Mouse (Mus musculus) embryonic facial prominence, embryonic 15.5 days (tissue): ENCODE measurements at regions not wholly inside any gene's neighbourhood (a gene's known extent, or its start where the extent isn't known, plus 50 kb on each side); places are given as distances from the start of the nearest gene placed in this dataset.
A peak's percentile ranks its signal among the peaks of the same experiment; 100 is the strongest.

Source experiments
- ATAC-seq: fragments of 200-750 bp; cut with Nextera tagmentation; 2 replicates; pipeline ENCODE4 v1.8.0; 2017; ENCODE audit warnings: low read depth, moderate TSS enrichment; ENCODE audit not compliant: insufficient number of reproducible peaks, low FRiP score, low TSS enrichment
- H3K27ac ChIP-seq: fragments of 300-500 bp; sonication (generic); replicated peaks from 2 replicates; pipeline ENCODE4 v1.5.1; 2015; ENCODE audit warnings: mild to moderate bottlenecking, inconsistent platforms
- H3K27me3 ChIP-seq: fragments of 300-500 bp; sonication (generic); 2 replicates; pipeline ENCODE4 v1.6.1; 2015; ENCODE audit warnings: inconsistent platforms
- H3K36me3 ChIP-seq: fragments of 300-500 bp; sonication (generic); 2 replicates; pipeline ENCODE4 v1.6.1; 2015; ENCODE audit warnings: mild to moderate bottlenecking, inconsistent platforms
- H3K4me1 ChIP-seq: fragments of 300-500 bp; sonication (generic); 2 replicates; pipeline ENCODE4 v1.6.1; 2015; ENCODE audit warnings: inconsistent platforms
- H3K4me2 ChIP-seq: fragments of 300-500 bp; sonication (generic); replicated peaks from 2 replicates; pipeline ENCODE4 v1.6.1; 2015; ENCODE audit warnings: mild to moderate bottlenecking, inconsistent platforms
- H3K4me3 ChIP-seq: fragments of 300-500 bp; sonication (generic); replicated peaks from 2 replicates; pipeline ENCODE4 v1.5.1; 2015; ENCODE audit warnings: mild to moderate bottlenecking, inconsistent platforms
- H3K9ac ChIP-seq: fragments of 300-500 bp; sonication (generic); 2 replicates; pipeline ENCODE4 v1.6.1; 2015; ENCODE audit warnings: inconsistent platforms
- H3K9me3 ChIP-seq: fragments of 300-500 bp; sonication (generic); replicated peaks from 2 replicates; pipeline ENCODE4 v1.6.1; 2016; ENCODE audit warnings: inconsistent platforms
- WGBS: fragments of 180-500 bp; shearing (Covaris S2); methylation state at CpG from one replicate; pipeline ENCODE4 v1.1.7; 2015; 5-methylcytosine and 5-hydroxymethylcytosine counted together

- WGBS, result 53% methylated on average over 8 of the region's 8 CpGs
- ATAC-seq, result no peak
- H3K27me3 ChIP-seq, result no peaks in the 10 kb centered on the region
These were observed 309.9 kb downstream of the En1 start for GRCm38 (mm10) chr1:120911962-120912670.

GRCm38 (mm10) chr1:120921540-120921939 lies 319.3 kb downstream of the En1 start:
- Histone ChIP-seq H3K4me1 (no peaks in the 10 kb centered on the region), H3K9ac (no peak overlapping the region), H3K36me3 (no peaks in the 10 kb centered on the region), H3K9me3 (no peaks in the 10 kb centered on the region), H3K4me2 (no peak overlapping the region), H3K27me3 (no peaks in the 10 kb centered on the region), H3K27ac (no peak overlapping the region), H3K4me3 (no peak overlapping the region)
- WGBS, result 81% methylated on average over 3 of the region's 3 CpGs
- no peak for ATAC-seq

More at GRCm38 (mm10) chr1:120911962-120912670, 309.9 kb downstream of the En1 start:
- no peaks in the 10 kb centered on the region for H3K36me3 ChIP-seq
- H3K4me3 ChIP-seq, result no peak overlapping the region
- no peaks in the 10 kb centered on the region for H3K4me1 ChIP-seq
- H3K9me3 ChIP-seq, result no peaks in the 10 kb centered on the region
- no peak overlapping the region for H3K4me2 ChIP-seq
- no peak overlapping the region for H3K9ac ChIP-seq
- no peak overlapping the region for H3K27ac ChIP-seq

- no peaks in the 10 kb centered on the region for H3K27me3 ChIP-seq
- no peak for ATAC-seq
- no peaks in the 10 kb centered on the region for H3K36me3 ChIP-seq
- H3K4me1 ChIP-seq, result no peaks in the 10 kb centered on the region
- WGBS, result 72% methylated on average over 3 of the region's 3 CpGs
- H3K4me2 ChIP-seq, result no peak overlapping the region
- H3K9ac ChIP-seq, result no peak overlapping the region
- no peak overlapping the region for H3K4me3 ChIP-seq
- H3K27ac ChIP-seq, result no peak overlapping the region
- no peaks in the 10 kb centered on the region for H3K9me3 ChIP-seq
These were observed 323.1 kb downstream of the En1 start for GRCm38 (mm10) chr1:120925271-120925670.

- 71% methylated on average over 7 of the region's 7 CpGs for WGBS
These were observed 327.9 kb downstream of the En1 start for GRCm38 (mm10) chr1:120930141-120930540.

GRCm38 (mm10) chr1:120935321-120935720 lies 333.1 kb downstream of the En1 start:
- no peak overlapping the region for H3K4me2 ChIP-seq
- no peak overlapping the region for H3K4me3 ChIP-seq
- no peaks in the 10 kb centered on the region for H3K9me3 ChIP-seq
- no peaks in the 10 kb centered on the region for H3K36me3 ChIP-seq
- H3K27ac ChIP-seq, result no peak overlapping the region
- no peak for ATAC-seq
- H3K27me3 ChIP-seq, result no peaks in the 10 kb centered on the region
- H3K9ac ChIP-seq, result no peak overlapping the region
- no peaks in the 10 kb centered on the region for H3K4me1 ChIP-seq
- WGBS, result 72% methylated on average over 3 of the region's 3 CpGs

More at GRCm38 (mm10) chr1:120930141-120930540, 327.9 kb downstream of the En1 start:
- ATAC-seq, result no peak
- Histone ChIP-seq H3K27ac (no peak overlapping the region), H3K4me3 (no peak overlapping the region), H3K27me3 (no peaks in the 10 kb centered on the region), H3K9ac (no peak overlapping the region), H3K4me2 (no peak overlapping the region), H3K4me1 (no peaks in the 10 kb centered on the region), H3K9me3 (no peaks in the 10 kb centered on the region), H3K36me3 (no peaks in the 10 kb centered on the region)

- H3K4me2 ChIP-seq, result no peak overlapping the region
- H3K4me3 ChIP-seq, result no peak overlapping the region
- ATAC-seq, result no peak
- H3K9ac ChIP-seq, result no peak overlapping the region
- H3K9me3 ChIP-seq, result no peaks in the 10 kb centered on the region
- H3K27me3 ChIP-seq, result no peaks in the 10 kb centered on the region
- no peaks in the 10 kb centered on the region for H3K4me1 ChIP-seq
- WGBS, result 75% methylated on average over 4 of the region's 4 CpGs
- H3K36me3 ChIP-seq, result no peaks in the 10 kb centered on the region
- H3K27ac ChIP-seq, result no peak overlapping the region
These were observed 341.5 kb downstream of the En1 start for GRCm38 (mm10) chr1:120943711-120944110.

- Histone ChIP-seq H3K27me3 (no peaks in the 10 kb centered on the region), H3K9ac (no peak overlapping the region), H3K27ac (no peak overlapping the region), H3K4me1 (no peaks in the 10 kb centered on the region), H3K4me2 (no peak overlapping the region), H3K36me3 (no peaks in the 10 kb centered on the region), H3K4me3 (no peak overlapping the region), H3K9me3 (no peaks in the 10 kb centered on the region)
- no peak for ATAC-seq
- 84% methylated on average over 4 of the region's 4 CpGs for WGBS
These were observed 344.1 kb downstream of the En1 start for GRCm38 (mm10) chr1:120946349-120946748.

- Histone ChIP-seq H3K36me3 (no peaks in the 10 kb centered on the region), H3K9ac (no peak overlapping the region), H3K27ac (no peak overlapping the region), H3K9me3 (no peaks in the 10 kb centered on the region), H3K4me2 (no peak overlapping the region), H3K4me3 (no peak overlapping the region), H3K27me3 (peaks cover 15% of the 10 kb centered on the region; the same call in 1 of the 2 replicates), H3K4me1 (peaks cover 6% of the 10 kb centered on the region; the same call in 1 of the 2 replicates)
- ATAC-seq, result no peak
- 76% methylated on average over 1 of the region's 1 CpGs for WGBS
These were observed 359.0 kb downstream of the En1 start for GRCm38 (mm10) chr1:120961235-120961634.

GRCm38 (mm10) chr1:120961984-120962383 lies 359.8 kb downstream of the En1 start:
- Histone ChIP-seq H3K4me1 (peaks cover 6% of the 10 kb centered on the region; the same call in 1 of the 2 replicates), H3K36me3 (no peaks in the 10 kb centered on the region), H3K9me3 (no peaks in the 10 kb centered on the region), H3K9ac (no peak overlapping the region), H3K4me3 (no peak overlapping the region), H3K4me2 (no peak overlapping the region), H3K27ac (no peak overlapping the region), H3K27me3 (peaks cover 15% of the 10 kb centered on the region; the same call in 1 of the 2 replicates)
- WGBS, result 21% methylated on average over 8 of the region's 8 CpGs
- ATAC-seq, result no peak

- H3K9ac ChIP-seq, result no peak overlapping the region
- peaks cover 6% of the 10 kb centered on the region; the same call in 1 of the 2 replicates for H3K4me1 ChIP-seq
- peak overlapping the region; percentile 49 for H3K4me2 ChIP-seq
- no peaks in the 10 kb centered on the region for H3K36me3 ChIP-seq
- ATAC-seq, result peak; percentile 66; the same call in 1 of the 2 replicates
- H3K27ac ChIP-seq, result no peak overlapping the region
- H3K9me3 ChIP-seq, result no peaks in the 10 kb centered on the region
- 23% methylated on average over 14 of the region's 14 CpGs for WGBS
- peaks cover 15% of the 10 kb centered on the region; the same call in 1 of the 2 replicates for H3K27me3 ChIP-seq
- peak overlapping the region; percentile 36 for H3K4me3 ChIP-seq
These were observed 361.4 kb downstream of the En1 start for GRCm38 (mm10) chr1:120963477-120964178.

- ATAC-seq, result no peak
- H3K36me3 ChIP-seq, result no peaks in the 10 kb centered on the region
- WGBS, result 26% methylated on average over 17 of the region's 17 CpGs
- H3K9ac ChIP-seq, result no peak overlapping the region
- H3K4me1 ChIP-seq, result peaks cover 6% of the 10 kb centered on the region; the same call in 1 of the 2 replicates
- H3K4me3 ChIP-seq, result peak overlapping the region; percentile 36
- H3K4me2 ChIP-seq, result peak overlapping the region; percentile 49
- H3K9me3 ChIP-seq, result no peaks in the 10 kb centered on the region
- no peak overlapping the region for H3K27ac ChIP-seq
- peaks cover 15% of the 10 kb centered on the region; the same call in 1 of the 2 replicates for H3K27me3 ChIP-seq
These were observed 361.9 kb downstream of the En1 start for GRCm38 (mm10) chr1:120964179-120964517.
